Comparison of ENCODE assay signal across 16 mouse cellular contexts in the genomic region with DNA sequence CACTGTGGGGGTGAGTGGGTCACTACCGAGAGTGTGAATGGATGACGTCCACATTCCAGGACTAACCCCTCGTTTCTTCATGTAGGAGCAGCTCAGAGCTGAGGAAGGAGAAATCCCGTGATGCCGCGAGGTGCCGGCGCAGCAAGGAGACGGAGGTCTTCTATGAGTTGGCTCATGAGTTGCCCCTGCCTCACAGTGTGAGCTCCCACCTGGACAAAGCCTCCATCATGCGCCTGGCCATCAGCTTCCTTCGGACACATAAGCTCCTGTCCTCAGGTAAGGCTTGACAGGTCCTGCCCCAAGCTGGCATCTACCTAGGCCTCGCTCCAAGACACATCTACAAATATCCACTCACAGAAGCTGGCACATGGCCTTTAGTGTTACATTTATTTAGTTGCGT. TPM values are rescaled to one million over a fixed set of nuclear protein-coding genes. Genes with fewer than 3 reads are reported as not detected.
"Had no signal": no experiment of that assay in that cellular context is flagged by ENCODE, and none has a peak within 500 bp of the region (broad histone marks: within the 10 kb centered on the region; RNA-seq: fewer than 3 reads in every experiment).

No protein-coding gene starts in this region.

- H3K27ac ChIP-seq: macrophage; midbrain, embryonic 13.5 days; midbrain, embryonic 15.5 days; neural tube, embryonic 12.5 days; stomach, embryonic 15.5 days; stomach, postnatal 0 days had no signal

- H3K4me3 ChIP-seq: megakaryocyte, embryonic 14.5 days; midbrain, embryonic 13.5 days; midbrain, embryonic 15.5 days; neural tube, embryonic 12.5 days; stomach, embryonic 15.5 days had no signal

- DNase-seq: liver, postnatal 0 days; lung, embryonic 14.5 days; lung, postnatal 10 days; right cerebral cortex, postnatal 14 days; thymus, adult 2 months; thymus, postnatal 25 days; thymus, postnatal 4 days had no signal

- H3K27me3 ChIP-seq: midbrain, embryonic 13.5 days; midbrain, embryonic 15.5 days; neural tube, embryonic 12.5 days; stomach, embryonic 15.5 days had no signal

- H3K9me3 ChIP-seq: midbrain, embryonic 13.5 days; midbrain, embryonic 15.5 days; neural tube, embryonic 12.5 days; stomach, embryonic 15.5 days had no signal

- H3K4me2 ChIP-seq: lung, embryonic 14.5 days; midbrain, embryonic 11.5 days; midbrain, embryonic 13.5 days; midbrain, embryonic 15.5 days; neural tube, embryonic 12.5 days; stomach, embryonic 15.5 days had no signal

- H3K4me1 ChIP-seq: midbrain, embryonic 13.5 days; neural tube, embryonic 12.5 days had no signal

- H3K36me3 ChIP-seq: midbrain, embryonic 13.5 days; midbrain, embryonic 15.5 days; neural tube, embryonic 12.5 days; stomach, embryonic 15.5 days had no signal

- ATAC-seq: liver, postnatal 0 days; midbrain, embryonic 13.5 days; midbrain, embryonic 15.5 days had no signal

- H3K9ac ChIP-seq: liver, postnatal 0 days; lung, embryonic 14.5 days; midbrain, embryonic 13.5 days; midbrain, embryonic 15.5 days; neural tube, embryonic 12.5 days; stomach, embryonic 15.5 days had no signal

RNA-seq across cellular contexts. Expression of gene Epas1, which starts 43.5 kb away (rescaled TPM):
- total RNA-seq: megakaryocyte progenitor cell, adult 5-6 weeks had no signal
